Mouse (Mus musculus): ENCODE measurements around the gene Gabbr2. TPM values are rescaled to one million over a fixed set of nuclear protein-coding genes. Genes with fewer than 3 reads are reported as not detected.

Gene Gabbr2
- total and polyA plus RNA-seq, 3 experiments: not detected

GRCm38 (mm10) chr4:46862677-46863076, 129.0 kb downstream of the Gabbr2 start:
- Histone ChIP-seq H3K4me3 (replicated peaks in 1 of 3; ENCODE audit: low read depth in 2 of 3, low read length in 2 of 3, poor library complexity in 1 of 3) (no peak overlapping the region), H3K9ac (ENCODE audit: insufficient read depth, low read depth) (no peak overlapping the region), H3K9me3 (replicated peaks; ENCODE audit: low read length) (no peaks in the 10 kb centered on the region), H3K27me3 (replicated peaks) (peaks cover 66% of the 10 kb centered on the region), H3K4me1 (ENCODE audit: control insufficient read depth in 1 of 2, insufficient read depth in 2 of 2) (peaks cover 0 to 6% of the 10 kb centered on the region in 2 experiments; a peak in 1 of 4 replicates), H3K4me2 (ENCODE audit: insufficient read depth, low read depth, poor library complexity, severe bottlenecking) (no peak overlapping the region), H3K36me3 (replicated peaks in 1 of 2; ENCODE audit: control insufficient read depth in 1 of 2, insufficient read depth in 1 of 2, low read length in 1 of 2) (no peaks in the 10 kb centered on the region), H3K27ac (ENCODE audit: insufficient read depth, low read depth) (no peak overlapping the region), H3K79me2 (replicated peaks; ENCODE audit: control insufficient read depth, extremely low read depth, insufficient read depth, poor library complexity, severe bottlenecking) (no peaks in the 10 kb centered on the region)
- TF ChIP-seq CHD1 (IDR thresholded peaks at IDR 0.05; ENCODE audit: low read depth, low read length): no peak
- no peak for TF ChIP-seq MAX (IDR thresholded peaks at IDR 0.05; ENCODE audit: low read length)
- no peak for TF ChIP-seq MAFK (IDR thresholded peaks at IDR 0.05; ENCODE audit: insufficient replicate concordance, low read length)
- TF ChIP-seq JUN (IDR thresholded peaks at IDR 0.05; ENCODE audit: insufficient read depth, low read depth, low read length): no peak
- TF ChIP-seq CTCF (conservative IDR thresholded peaks at IDR 0.05 in 1 of 2, IDR thresholded peaks at IDR 0.05 in 1 of 2; ENCODE audit: low read depth in 2 of 2, low read length in 2 of 2): no peak
- TF ChIP-seq POLR2AphosphoS2 (IDR thresholded peaks at IDR 0.05; ENCODE audit: low read depth, low read length): no peak
- no peak for TF ChIP-seq ELF1 (IDR thresholded peaks at IDR 0.05; ENCODE audit: low read depth, low read length)
- no peak for TF ChIP-seq E2F4 (IDR thresholded peaks at IDR 0.05; ENCODE audit: insufficient replicate concordance, low read depth, low read length)
- no peak for TF ChIP-seq ZNF384 (IDR thresholded peaks at IDR 0.05; ENCODE audit: low read depth, low read length)
- no peak for TF ChIP-seq SMC3 (IDR thresholded peaks at IDR 0.05; ENCODE audit: low read depth, low read length)
- TF ChIP-seq ETS1 (conservative IDR thresholded peaks at IDR 0.05; ENCODE audit: low read depth, low read length): no peak
- no peak for TF ChIP-seq HCFC1 (IDR thresholded peaks at IDR 0.05; ENCODE audit: low read depth, low read length)
- no peak for TF ChIP-seq TCF12 (IDR thresholded peaks at IDR 0.05; ENCODE audit: low read depth, low read length)
- TF ChIP-seq NELFE (IDR thresholded peaks at IDR 0.05; ENCODE audit: low read depth, low read length): no peak
- no peak for TF ChIP-seq EP300 (IDR thresholded peaks at IDR 0.05; ENCODE audit: low read length)
- no peak for TF ChIP-seq GABPA (IDR thresholded peaks at IDR 0.05; ENCODE audit: insufficient replicate concordance, low read depth, low read length)
- TF ChIP-seq MEF2A (IDR thresholded peaks at IDR 0.05; ENCODE audit: borderline replicate concordance, low read depth, low read length): no peak
- no peak for TF ChIP-seq NRF1 (IDR thresholded peaks at IDR 0.05; ENCODE audit: low read depth, low read length)
- dilution Hi-C loops (cut with MboI; ENCODE audit: extremely low pct_ligation_motif_present, extremely low pct_unique_long_range_greater_than_20kb, low sequenced_read_pairs): no loop called here
- DNase-seq (ENCODE audit: extremely low read depth): no peak
- in situ Hi-C loops (cut with MboI; ENCODE audit: low pct_ligation_motif_present, low pct_unique_long_range_greater_than_20kb, low sequenced_read_pairs): no loop called here

GRCm38 (mm10) chr4:46860586-46860985, 131.1 kb downstream of the Gabbr2 start:
- Histone ChIP-seq H3K9ac (ENCODE audit: insufficient read depth, low read depth) (no peak overlapping the region), H3K9me3 (replicated peaks; ENCODE audit: low read length) (no peaks in the 10 kb centered on the region), H3K36me3 (replicated peaks in 1 of 2; ENCODE audit: control insufficient read depth in 1 of 2, insufficient read depth in 1 of 2, low read length in 1 of 2) (no peaks in the 10 kb centered on the region), H3K27ac (ENCODE audit: insufficient read depth, low read depth) (no peak overlapping the region), H3K4me3 (replicated peaks in 1 of 3; ENCODE audit: low read depth in 2 of 3, low read length in 2 of 3, poor library complexity in 1 of 3) (no peak overlapping the region), H3K4me2 (ENCODE audit: insufficient read depth, low read depth, poor library complexity, severe bottlenecking) (no peak overlapping the region), H3K27me3 (replicated peaks) (peaks cover 63% of the 10 kb centered on the region), H3K4me1 (ENCODE audit: control insufficient read depth in 1 of 2, insufficient read depth in 2 of 2) (0 out of 4 replicates have a peak, but pooled peaks cover 0 to 2% of the 10 kb centered on the region in 2 experiments), H3K79me2 (replicated peaks; ENCODE audit: control insufficient read depth, extremely low read depth, insufficient read depth, poor library complexity, severe bottlenecking) (no peaks in the 10 kb centered on the region)
- dilution Hi-C loops (cut with MboI; ENCODE audit: extremely low pct_ligation_motif_present, extremely low pct_unique_long_range_greater_than_20kb, low sequenced_read_pairs): no loop called here
- TF ChIP-seq MAFK (IDR thresholded peaks at IDR 0.05; ENCODE audit: insufficient replicate concordance, low read length): no peak
- no peak for TF ChIP-seq SMC3 (IDR thresholded peaks at IDR 0.05; ENCODE audit: low read depth, low read length)
- TF ChIP-seq HCFC1 (IDR thresholded peaks at IDR 0.05; ENCODE audit: low read depth, low read length): no peak
- no peak for TF ChIP-seq MXI1 (IDR thresholded peaks at IDR 0.05; ENCODE audit: low read depth, low read length)
- TF ChIP-seq ZNF384 (IDR thresholded peaks at IDR 0.05; ENCODE audit: low read depth, low read length): no peak
- no peak for TF ChIP-seq KAT2A (IDR thresholded peaks at IDR 0.05; ENCODE audit: insufficient replicate concordance, low read length)
- no peak for TF ChIP-seq ZKSCAN1 (IDR thresholded peaks at IDR 0.05; ENCODE audit: borderline replicate concordance, low read depth, low read length)
- no peak for TF ChIP-seq GABPA (IDR thresholded peaks at IDR 0.05; ENCODE audit: insufficient replicate concordance, low read depth, low read length)
- no peak for TF ChIP-seq JUND (conservative IDR thresholded peaks at IDR 0.05; ENCODE audit: low read depth, low read length)
- no peak for TF ChIP-seq SIN3A (IDR thresholded peaks at IDR 0.05; ENCODE audit: low read length)
- TF ChIP-seq MAZ (IDR thresholded peaks at IDR 0.05; ENCODE audit: low read depth, low read length): no peak
- no peak for TF ChIP-seq UBTF (IDR thresholded peaks at IDR 0.05; ENCODE audit: low read depth, low read length)
- no peak for TF ChIP-seq EP300 (IDR thresholded peaks at IDR 0.05; ENCODE audit: low read length)
- no peak for TF ChIP-seq MYC (IDR thresholded peaks at IDR 0.05; ENCODE audit: low read depth, low read length)
- no peak for TF ChIP-seq JUN (IDR thresholded peaks at IDR 0.05; ENCODE audit: insufficient read depth, low read depth, low read length)
- DNase-seq (ENCODE audit: extremely low read depth): no peak
- in situ Hi-C loops (cut with MboI; ENCODE audit: low pct_ligation_motif_present, low pct_unique_long_range_greater_than_20kb, low sequenced_read_pairs): no loop called here
